Mouse (Mus musculus) midbrain, embryonic 16.5 days (tissue): ENCODE measurements around the gene Gm10309. TPM values are rescaled to one million over a fixed set of nuclear protein-coding genes. Genes with fewer than 3 reads are reported as not detected.
"Not testable (repeated sequence)": the region's sequence is repeated elsewhere in the genome, so short reads cannot be mapped to it uniquely, and the experiment has no call there.

Experiments used
- ATAC-seq: fragments of 200-750 bp; cut with Nextera tagmentation; 2 replicates; pipeline ENCODE4 v1.8.0; 2017; ENCODE audit warnings: moderate TSS enrichment
- H3K27ac ChIP-seq: fragments of 300-500 bp; sonication (generic); 2 replicates; pipeline ENCODE4 v1.5.1; 2014; ENCODE audit warnings: mild to moderate bottlenecking, low read length, mixed read lengths
- H3K27me3 ChIP-seq: fragments of 300-500 bp; sonication (generic); 2 replicates; pipeline ENCODE4 v1.6.1; 2014; ENCODE audit warnings: low read depth, low read length, mixed read lengths; ENCODE audit not compliant: control insufficient read depth, insufficient read depth
- H3K36me3 ChIP-seq: fragments of 300-500 bp; sonication (generic); 2 replicates; pipeline ENCODE4 v1.6.1; 2014; ENCODE audit warnings: mild to moderate bottlenecking, low read length, moderate library complexity, mixed read lengths; ENCODE audit not compliant: control insufficient read depth, insufficient read depth
- H3K4me1 ChIP-seq: fragments of 300-500 bp; sonication (generic); 2 replicates; pipeline ENCODE4 v1.6.1; 2014; ENCODE audit warnings: mild to moderate bottlenecking, low read length, mixed read lengths; ENCODE audit not compliant: control insufficient read depth, insufficient read depth
- H3K4me2 ChIP-seq: fragments of 300-500 bp; sonication (generic); 2 replicates; pipeline ENCODE4 v1.6.1; 2014; ENCODE audit warnings: mild to moderate bottlenecking, low read length, mixed read lengths
- H3K4me3 ChIP-seq: fragments of 300-500 bp; sonication (generic); 2 replicates; pipeline ENCODE4 v1.5.1; 2014; ENCODE audit warnings: low read depth, mild to moderate bottlenecking, low read length, moderate library complexity, mixed read lengths
- H3K9ac ChIP-seq: fragments of 300-500 bp; sonication (generic); 2 replicates; pipeline ENCODE4 v1.6.1; 2014; ENCODE audit warnings: low read depth, low read length, mixed read lengths
- H3K9me3 ChIP-seq: fragments of 300-500 bp; sonication (generic); replicated peaks from 2 replicates; pipeline ENCODE4 v1.6.1; 2014; ENCODE audit warnings: mild to moderate bottlenecking, low read length, mixed read lengths; ENCODE audit not compliant: control insufficient read depth, poor library complexity, severe bottlenecking
- WGBS: fragments of 180-500 bp; shearing (Covaris S2); extraction: QIAGEN DNeasy Blood & Tissue Kit; methylation state at CpG from one replicate; pipeline ENCODE4 v1.1.7; 2014; 5-methylcytosine and 5-hydroxymethylcytosine counted together
- polyA plus RNA-seq: library from polyadenylated mRNA; unstranded; fragments of >200 nt; fragmentation: Nextera tagmentation; extraction: Ambion mirVana; gene quantifications from 2 replicates; pipeline ENCODE4 v1.2.1, GENCODE M21; 2015

Gm10309 gene
- polyA plus RNA-seq, 1 experiment from 2014 or later, result 0.44 TPM

DNA sequence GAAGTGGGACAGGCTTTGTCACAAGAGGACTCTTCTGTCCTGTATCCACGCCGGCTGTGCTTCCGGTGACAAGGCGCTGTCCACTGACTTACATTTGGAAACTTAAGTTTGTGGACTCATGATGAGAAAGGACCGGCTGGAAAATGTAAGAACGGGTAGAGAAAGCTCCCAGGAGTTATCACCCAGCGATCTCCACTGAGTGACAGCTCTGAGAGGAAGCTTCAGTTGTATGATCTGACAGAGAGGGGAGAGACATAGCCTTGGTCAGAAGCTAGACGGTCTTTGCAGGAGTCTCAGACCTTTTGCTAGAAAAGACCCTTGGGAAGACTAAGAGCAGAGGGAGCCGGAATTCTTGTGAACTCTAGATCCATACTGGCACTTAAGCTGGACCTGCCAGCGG lies 15.2 kb downstream of the Gm10309 start:
- no peak overlapping the region for H3K9ac ChIP-seq
- WGBS, result 91% methylated on average over 10 of the region's 10 CpGs
- no peaks in the 10 kb centered on the region for H3K9me3 ChIP-seq
- no peak overlapping the region for H3K4me3 ChIP-seq
- H3K27me3 ChIP-seq, result no peaks in the 10 kb centered on the region
- no peak overlapping the region for H3K27ac ChIP-seq
- no peak for ATAC-seq
- H3K4me2 ChIP-seq, result no peak overlapping the region
- no peaks in the 10 kb centered on the region for H3K36me3 ChIP-seq
- H3K4me1 ChIP-seq, result no peaks in the 10 kb centered on the region

DNA sequence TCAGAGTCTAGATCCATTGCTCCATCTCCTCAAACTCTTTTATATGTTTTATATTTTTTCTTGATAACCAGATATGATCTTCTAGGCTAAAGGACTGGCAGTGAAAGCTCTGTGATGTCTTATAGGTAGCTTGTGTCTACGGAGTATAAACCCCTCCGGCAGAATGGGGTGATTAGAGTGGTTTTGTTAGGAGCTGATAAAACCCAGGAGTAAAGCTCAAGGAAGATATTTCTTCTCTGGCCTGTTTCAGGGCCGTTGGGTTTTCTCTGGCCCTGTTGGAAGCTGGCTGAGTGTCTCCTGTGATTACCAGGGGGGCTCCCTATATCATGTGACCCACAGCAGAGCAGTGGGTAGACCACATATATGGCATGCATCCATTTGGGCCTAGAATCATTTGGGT lies 17.6 kb downstream of the Gm10309 start:
- ATAC-seq, result no peak
- Histone ChIP-seq H3K4me1 (no peaks in the 10 kb centered on the region), H3K4me2 (no peak overlapping the region), H3K36me3 (no peaks in the 10 kb centered on the region), H3K27ac (no peak overlapping the region), H3K9ac (no peak overlapping the region), H3K9me3 (no peaks in the 10 kb centered on the region), H3K4me3 (no peak overlapping the region), H3K27me3 (no peaks in the 10 kb centered on the region)
- 77% methylated on average over 3 of the region's 3 CpGs for WGBS

GRCm38 (mm10) chr17:86486657-86487056 lies 18.4 kb downstream of the Gm10309 start:
- no peak overlapping the region for H3K27ac ChIP-seq
- H3K4me3 ChIP-seq, result no peak overlapping the region
- H3K9ac ChIP-seq, result no peak overlapping the region
- no peaks in the 10 kb centered on the region for H3K36me3 ChIP-seq
- no peak overlapping the region for H3K4me2 ChIP-seq
- no peaks in the 10 kb centered on the region for H3K4me1 ChIP-seq
- ATAC-seq, result no peak
- no peaks in the 10 kb centered on the region for H3K9me3 ChIP-seq
- 91% methylated on average over 5 of the region's 5 CpGs for WGBS
- no peaks in the 10 kb centered on the region for H3K27me3 ChIP-seq

DNA sequence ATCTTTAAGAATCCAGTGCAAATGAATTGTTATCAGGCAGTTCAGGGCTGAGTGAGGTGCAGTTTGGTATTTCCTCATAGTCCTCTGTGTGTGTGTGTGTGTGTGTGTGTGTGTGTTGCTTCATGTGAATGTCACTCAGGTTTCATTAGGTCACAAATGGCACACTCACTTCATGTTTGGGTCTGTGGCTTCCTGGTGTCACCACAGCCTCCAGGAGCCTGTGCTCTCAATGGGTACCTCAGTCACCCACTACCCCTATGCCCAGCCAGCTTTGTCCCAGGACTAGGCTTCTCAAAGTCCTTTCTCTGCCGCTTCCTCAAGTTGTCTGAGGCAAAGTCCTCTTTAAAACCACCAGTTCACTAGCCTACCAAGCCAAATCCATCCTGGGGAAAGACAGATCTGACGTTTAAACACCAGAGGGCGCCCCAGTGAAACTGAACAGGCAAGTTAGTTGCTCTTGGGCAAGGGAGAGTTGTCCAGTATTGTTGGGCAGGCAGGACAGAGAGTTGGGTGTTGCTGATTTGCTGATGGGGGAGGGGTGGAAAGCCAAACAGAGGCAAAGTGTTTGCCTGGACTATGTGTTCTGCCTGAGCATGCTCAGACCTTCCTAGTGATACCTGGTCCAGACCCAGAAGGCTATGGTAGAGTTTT lies 20.8 kb downstream of the Gm10309 start:
- Histone ChIP-seq H3K9ac (no peak overlapping the region), H3K9me3 (no peaks in the 10 kb centered on the region), H3K4me1 (no peaks in the 10 kb centered on the region), H3K4me3 (no peak overlapping the region), H3K36me3 (no peaks in the 10 kb centered on the region), H3K4me2 (no peak overlapping the region), H3K27ac (no peak overlapping the region), H3K27me3 (no peaks in the 10 kb centered on the region)
- WGBS, result 11% methylated on average over 3 of the region's 3 CpGs
- no peak for ATAC-seq

DNA sequence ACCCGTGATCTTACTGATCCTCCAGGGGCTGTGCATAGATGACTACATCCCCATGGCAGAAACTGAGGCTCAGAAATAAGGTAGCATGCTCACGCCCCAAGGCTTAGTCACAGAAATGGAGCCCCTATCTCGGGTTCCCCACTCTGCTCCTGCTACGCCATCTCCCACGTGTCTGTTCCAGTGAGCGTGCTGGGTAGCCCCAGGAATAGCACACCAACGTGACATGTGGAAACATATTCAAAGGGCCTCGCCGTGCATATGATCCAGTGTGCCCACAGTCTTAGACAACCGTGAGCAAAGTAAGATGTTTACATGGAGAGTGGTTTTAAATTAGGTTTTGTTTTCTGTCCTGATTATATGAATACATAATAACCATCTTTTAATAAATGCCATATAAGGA lies 22.4 kb downstream of the Gm10309 start:
- Histone ChIP-seq H3K9me3 (no peaks in the 10 kb centered on the region), H3K9ac (no peak overlapping the region), H3K4me1 (no peaks in the 10 kb centered on the region), H3K27me3 (no peaks in the 10 kb centered on the region), H3K27ac (no peak overlapping the region), H3K36me3 (no peaks in the 10 kb centered on the region), H3K4me2 (no peak overlapping the region), H3K4me3 (no peak overlapping the region)
- 90% methylated on average over 10 of the region's 10 CpGs for WGBS
- ATAC-seq, result no peak

DNA sequence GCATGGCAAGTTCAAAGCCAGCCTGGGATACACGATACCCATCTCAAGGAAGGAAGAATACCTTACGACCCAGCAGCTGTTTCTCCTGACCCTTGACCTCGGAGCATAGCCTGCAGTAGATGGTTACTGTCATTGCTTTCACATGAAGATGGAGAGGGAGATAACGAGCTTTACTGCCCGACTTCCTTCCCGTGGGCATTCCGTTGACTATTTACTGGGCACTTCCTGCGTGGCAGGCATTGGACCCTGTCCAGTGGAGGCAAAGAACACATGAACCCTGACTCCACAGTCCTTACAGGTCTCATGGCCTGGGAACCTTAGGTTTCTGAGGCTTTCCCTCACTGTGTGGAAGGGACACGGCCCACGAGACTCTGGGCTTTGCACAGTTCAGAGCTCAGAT lies 25.6 kb downstream of the Gm10309 start:
- no peak for ATAC-seq
- Histone ChIP-seq H3K9me3 (no peaks in the 10 kb centered on the region), H3K27ac (no peak overlapping the region), H3K27me3 (no peaks in the 10 kb centered on the region), H3K36me3 (no peaks in the 10 kb centered on the region), H3K4me1 (no peaks in the 10 kb centered on the region), H3K9ac (no peak overlapping the region), H3K4me3 (no peak overlapping the region), H3K4me2 (no peak overlapping the region)
- 86% methylated on average over 10 of the region's 10 CpGs for WGBS

- H3K27me3 ChIP-seq, H3K4me2 ChIP-seq, H3K4me1 ChIP-seq, H3K36me3 ChIP-seq, H3K9me3 ChIP-seq, H3K4me3 ChIP-seq, H3K9ac ChIP-seq, ATAC-seq, H3K27ac ChIP-seq: not testable (repeated sequence)
These were observed 27.6 kb downstream of the Gm10309 start for GRCm38 (mm10) chr17:86477401-86477800.

DNA sequence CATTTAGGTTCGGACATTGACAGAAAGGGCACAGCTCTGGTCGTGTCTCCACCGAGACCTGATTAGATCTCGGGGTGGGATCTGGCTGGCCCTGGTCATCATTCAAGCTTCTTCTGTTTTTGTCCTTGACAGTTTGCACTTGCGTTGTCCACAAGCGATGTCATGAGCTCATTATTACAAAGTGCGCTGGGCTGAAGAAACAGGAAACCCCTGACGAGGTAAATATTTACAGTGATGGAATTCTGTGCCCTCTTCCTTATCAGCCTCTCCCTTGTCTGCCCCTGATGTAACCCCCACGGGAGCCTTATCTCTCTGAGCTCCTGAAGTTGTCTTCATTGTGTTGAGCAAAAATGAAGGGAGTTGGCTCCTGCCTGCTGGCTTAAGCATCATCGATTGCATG lies 28.4 kb downstream of the Gm10309 start:
- no peaks in the 10 kb centered on the region for H3K27me3 ChIP-seq
- no peak overlapping the region for H3K4me3 ChIP-seq
- H3K36me3 ChIP-seq, result no peaks in the 10 kb centered on the region
- 90% methylated on average over 10 of the region's 10 CpGs for WGBS
- no peak for ATAC-seq
- H3K4me1 ChIP-seq, result no peaks in the 10 kb centered on the region
- H3K4me2 ChIP-seq, result no peak overlapping the region
- no peak overlapping the region for H3K27ac ChIP-seq
- H3K9me3 ChIP-seq, result no peaks in the 10 kb centered on the region
- H3K9ac ChIP-seq, result no peak overlapping the region

DNA sequence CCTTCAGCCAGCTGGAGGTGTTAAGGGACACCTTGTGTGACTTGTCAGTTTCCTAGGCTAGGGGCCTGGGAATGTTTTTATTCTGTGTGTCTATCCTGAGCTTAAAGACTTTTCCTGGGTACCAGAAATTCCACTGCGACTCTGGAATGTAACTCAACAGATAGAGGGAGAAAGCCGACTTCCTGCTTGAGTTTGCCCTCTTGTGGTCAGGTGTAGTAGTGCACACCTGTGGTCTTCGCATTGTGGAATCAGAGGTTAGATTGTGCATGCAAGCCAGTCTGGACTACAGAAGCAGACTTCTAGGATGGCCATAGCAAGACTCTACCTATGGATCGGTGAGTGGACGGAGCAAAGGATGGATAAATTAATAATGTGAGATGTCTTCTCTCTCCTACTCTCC lies 33.3 kb downstream of the Gm10309 start:
- Histone ChIP-seq H3K9me3 (no peaks in the 10 kb centered on the region), H3K27ac (no peak overlapping the region), H3K4me3 (no peak overlapping the region), H3K4me1 (peaks cover 7% of the 10 kb centered on the region; the same call in 1 of the 2 replicates), H3K27me3 (no peaks in the 10 kb centered on the region), H3K36me3 (no peaks in the 10 kb centered on the region), H3K4me2 (no peak overlapping the region), H3K9ac (no peak overlapping the region)
- WGBS, result 45% methylated on average over 5 of the region's 5 CpGs
- ATAC-seq, result no peak
